Mouse (Mus musculus): ENCODE data around the gene Sh3d21. TPM values are rescaled to one million over a fixed set of nuclear protein-coding genes. Genes with fewer than 3 reads are reported as not detected.

Gene Sh3d21
- 0.81 and 0.86 TPM in 2 replicates for total RNA-seq (2017)

DNA sequence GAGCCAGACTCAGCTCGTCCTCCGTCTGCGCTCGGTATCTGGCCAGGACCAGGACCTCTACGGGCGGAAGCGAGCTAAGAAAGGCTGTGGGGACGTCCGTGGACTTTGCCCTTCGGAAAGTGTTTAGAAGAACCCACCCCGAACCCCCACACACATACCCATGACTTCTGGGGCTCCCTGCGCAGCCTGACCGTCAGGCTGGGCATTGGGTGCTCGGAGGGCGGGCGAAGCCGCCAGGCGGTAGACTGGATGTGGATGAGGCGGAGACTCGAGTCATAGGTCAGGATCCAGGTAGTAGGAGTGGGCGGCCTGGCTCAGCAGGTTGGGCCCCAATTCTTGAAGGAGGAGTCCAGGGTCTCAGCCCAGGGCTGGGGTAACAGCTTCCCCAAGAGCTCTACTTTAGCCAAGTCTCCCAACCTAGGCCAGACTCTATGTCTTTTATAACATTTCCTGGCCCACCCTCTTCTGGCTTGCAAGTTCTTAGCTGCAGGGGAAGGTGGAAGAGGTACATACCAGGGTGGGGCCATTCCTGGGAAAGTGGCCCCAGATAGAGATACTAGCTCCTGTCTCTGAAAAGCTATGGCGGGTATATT, at the start of gene Sh3d21:
Gene Sh3d21, minus strand, starts transcription at position 425 of the 593 bp plus-strand sequence.
- no peak for ATAC-seq (ENCODE audit: extremely low read depth, insufficient number of reproducible peaks, low FRiP score, poor library complexity, severe bottlenecking)

DNA sequence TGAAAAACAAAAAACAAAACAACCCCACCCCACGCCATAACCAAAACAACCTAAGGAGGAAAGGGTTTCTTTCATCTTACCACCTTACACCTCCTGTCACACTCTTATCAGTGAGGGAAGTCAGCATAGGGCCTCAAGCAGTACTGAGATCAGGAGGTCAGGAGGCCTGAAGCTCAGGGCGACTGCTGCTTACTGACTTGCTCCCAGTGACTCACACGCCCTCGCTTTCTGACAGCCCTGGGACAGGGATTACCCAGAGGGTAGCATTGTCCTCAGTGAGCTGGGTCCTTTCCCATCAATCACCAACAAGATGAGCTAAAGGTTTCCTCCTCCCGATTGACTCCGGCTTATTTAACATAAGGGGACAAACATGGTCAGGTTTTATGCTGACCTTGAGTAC, 43.8 kb upstream of the Sh3d21 start:
- ATAC-seq (ENCODE audit: extremely low read depth, insufficient number of reproducible peaks, low FRiP score, poor library complexity, severe bottlenecking): no peak

GRCm38 (mm10) chr4:126205386-126205785, 42.1 kb upstream of the Sh3d21 start:
- ATAC-seq (ENCODE audit: extremely low read depth, insufficient number of reproducible peaks, low FRiP score, poor library complexity, severe bottlenecking): no peak

GRCm38 (mm10) chr4:126204661-126205230, 41.5 kb upstream of the Sh3d21 start:
- ATAC-seq (ENCODE audit: extremely low read depth, insufficient number of reproducible peaks, low FRiP score, poor library complexity, severe bottlenecking): no peak

DNA sequence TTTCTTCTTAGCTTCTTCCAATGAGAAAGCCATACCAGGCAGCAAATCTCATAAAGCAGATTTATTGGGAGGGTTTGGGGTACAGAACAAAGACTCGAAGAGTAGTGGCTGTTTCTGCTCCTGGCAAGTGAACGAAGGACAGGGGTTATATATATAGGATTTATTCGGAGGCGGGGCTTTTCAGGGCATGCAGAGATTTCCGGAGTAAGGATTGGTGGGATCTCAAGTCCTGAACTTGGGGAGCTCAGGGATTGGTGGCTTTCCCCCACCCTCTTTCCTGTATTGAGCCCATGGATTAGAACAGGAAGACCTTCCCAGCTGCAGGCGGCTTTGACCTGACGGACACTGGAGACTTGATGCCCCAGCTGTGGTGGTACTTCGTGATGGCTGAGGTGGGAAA, 40.7 kb upstream of the Sh3d21 start:
- ATAC-seq (ENCODE audit: extremely low read depth, insufficient number of reproducible peaks, low FRiP score, poor library complexity, severe bottlenecking): no peak

DNA sequence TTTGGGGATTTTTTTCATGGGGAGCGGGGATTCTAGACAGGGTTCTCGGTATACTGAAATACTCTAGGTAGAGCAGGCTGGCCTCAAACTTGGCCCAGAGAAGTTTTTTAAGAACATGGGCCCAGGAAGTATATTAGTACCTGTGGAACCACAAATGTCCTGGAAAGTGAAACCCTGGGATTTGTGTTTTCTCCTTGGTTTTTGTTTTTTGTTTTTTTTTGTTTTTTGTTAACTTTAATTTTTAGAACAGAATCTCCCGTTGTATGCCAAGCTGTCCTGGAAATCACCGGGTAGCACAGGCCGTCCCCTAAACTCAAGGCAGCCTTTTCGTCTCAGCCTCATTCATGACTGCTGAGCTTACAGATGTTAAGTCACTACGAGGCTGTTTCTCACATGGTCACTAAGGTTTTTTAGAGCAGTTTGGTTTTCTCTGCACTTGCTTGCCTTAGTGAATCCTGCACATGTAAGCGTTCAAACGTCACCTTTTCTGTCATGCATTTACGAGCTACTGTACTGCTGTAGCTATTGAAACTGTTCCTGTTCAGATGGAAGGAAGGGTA, 40.1 kb upstream of the Sh3d21 start:
- ATAC-seq (ENCODE audit: extremely low read depth, insufficient number of reproducible peaks, low FRiP score, poor library complexity, severe bottlenecking): no peak

DNA sequence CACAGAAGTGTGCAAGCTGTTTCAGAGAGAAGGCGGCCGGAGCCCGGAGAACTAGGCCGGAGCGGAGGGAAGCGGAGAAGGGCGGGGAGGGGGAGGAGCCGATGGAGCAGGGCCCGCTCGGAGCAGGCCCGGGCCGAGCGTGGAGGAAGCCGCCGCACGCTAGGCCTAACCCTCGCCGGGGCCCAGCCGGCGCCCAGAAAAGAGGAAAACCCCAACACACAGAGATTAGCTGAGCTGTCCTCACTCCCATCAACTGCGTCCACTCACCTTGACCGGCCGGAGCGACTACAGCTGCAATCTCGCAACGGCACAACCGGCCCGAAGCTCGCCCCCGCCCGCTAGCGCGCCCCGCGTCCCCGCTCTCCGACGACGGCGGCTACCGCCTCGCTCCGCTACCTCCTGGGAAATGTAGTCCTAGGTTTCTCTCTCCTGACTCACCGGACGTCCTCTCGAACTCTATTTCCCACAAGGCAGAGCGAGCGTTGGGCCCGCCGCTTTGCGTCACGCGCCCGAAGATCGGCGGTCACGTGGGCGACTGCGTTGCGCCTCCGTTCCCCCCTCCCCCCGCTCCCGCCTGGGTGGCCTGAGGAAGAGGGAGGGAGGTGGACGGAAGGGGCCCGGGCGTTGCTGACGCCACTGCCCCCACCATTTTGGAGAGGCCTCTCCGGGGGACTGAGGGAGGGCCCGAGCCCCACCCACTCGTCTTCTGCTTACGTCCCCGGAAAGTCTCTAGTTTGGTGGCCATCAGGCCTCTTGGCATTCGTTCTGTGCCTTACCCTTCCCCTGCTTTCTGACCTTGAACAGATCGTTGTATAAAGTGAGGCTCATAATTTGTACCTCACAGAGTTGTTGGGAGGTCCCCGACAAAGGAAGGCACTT, 39.3 kb upstream of the Sh3d21 start, which contains the start of gene Thrap3:
Gene Thrap3, minus strand, starts transcription at position 458 of the 879 bp plus-strand sequence.
- ATAC-seq (ENCODE audit: extremely low read depth, insufficient number of reproducible peaks, low FRiP score, poor library complexity, severe bottlenecking): peak; percentile 86

- ATAC-seq (ENCODE audit: extremely low read depth, insufficient number of reproducible peaks, low FRiP score, poor library complexity, severe bottlenecking): no peak
These were observed 38.4 kb upstream of the Sh3d21 start for GRCm38 (mm10) chr4:126201514-126202302.

DNA sequence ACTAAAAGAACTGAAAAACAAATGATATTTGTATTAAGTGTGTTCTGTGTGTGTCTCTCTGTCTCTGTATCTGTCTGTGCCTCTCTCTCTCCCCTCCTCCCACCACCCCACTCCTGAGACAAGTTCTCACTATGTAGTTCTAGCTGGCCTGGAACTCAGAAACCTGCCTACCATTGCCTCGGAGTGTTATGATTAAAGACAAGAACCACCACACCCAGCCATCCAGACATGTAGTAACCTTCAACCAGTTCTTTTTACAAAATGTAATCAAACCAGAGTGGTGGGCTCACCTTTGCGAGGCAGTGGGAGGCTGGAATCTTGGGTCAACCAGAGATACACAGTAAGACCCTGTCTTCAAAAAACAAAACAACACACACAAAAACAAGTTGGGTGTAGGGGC, 37.4 kb upstream of the Sh3d21 start:
- ATAC-seq (ENCODE audit: extremely low read depth, insufficient number of reproducible peaks, low FRiP score, poor library complexity, severe bottlenecking): no peak

DNA sequence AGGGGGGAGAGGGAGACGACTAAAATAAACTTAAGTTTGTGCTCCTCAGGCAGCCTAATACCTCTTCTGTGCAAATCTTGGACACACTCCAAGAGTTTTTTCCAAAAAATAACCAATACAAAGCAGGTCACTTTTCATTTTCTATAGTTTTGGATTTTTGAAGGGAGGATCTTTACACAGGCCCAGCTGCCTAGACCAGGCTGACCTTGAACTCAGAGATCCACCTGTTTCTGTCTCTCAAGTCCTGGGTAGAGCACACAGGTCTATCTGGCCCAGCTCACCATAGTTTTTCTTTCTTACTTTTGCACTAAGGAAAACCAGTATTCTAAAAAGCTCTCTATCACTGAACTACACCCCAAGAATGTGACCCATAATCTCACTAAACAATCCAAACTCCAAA, 36.7 kb upstream of the Sh3d21 start:
- no peak for ATAC-seq (ENCODE audit: extremely low read depth, insufficient number of reproducible peaks, low FRiP score, poor library complexity, severe bottlenecking)

- no peak for ATAC-seq (ENCODE audit: extremely low read depth, insufficient number of reproducible peaks, low FRiP score, poor library complexity, severe bottlenecking)
These were observed 36.3 kb upstream of the Sh3d21 start for GRCm38 (mm10) chr4:126199556-126199955.

DNA sequence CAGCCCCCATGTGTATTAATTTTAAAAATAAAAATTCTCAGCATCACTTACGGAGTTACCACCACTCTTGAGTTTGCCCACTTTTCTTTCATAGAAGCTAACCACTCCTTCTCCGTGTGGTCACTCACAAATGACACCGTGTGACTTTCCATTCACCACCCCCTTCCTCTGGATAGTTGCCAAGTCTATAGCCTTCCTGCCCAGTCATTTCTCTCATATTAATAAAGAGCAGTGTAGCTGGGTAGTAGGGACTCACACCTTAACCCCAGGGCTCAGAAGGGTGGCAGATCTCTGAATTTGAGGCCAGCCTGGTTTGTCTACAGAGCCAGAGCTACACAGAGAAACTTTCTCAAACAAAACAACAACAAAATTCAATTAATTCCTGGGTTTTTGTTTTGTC, 34.2 kb upstream of the Sh3d21 start:
- ATAC-seq (ENCODE audit: extremely low read depth, insufficient number of reproducible peaks, low FRiP score, poor library complexity, severe bottlenecking): no peak

GRCm38 (mm10) chr4:126194916-126195315, 31.6 kb upstream of the Sh3d21 start:
- no peak for ATAC-seq (ENCODE audit: extremely low read depth, insufficient number of reproducible peaks, low FRiP score, poor library complexity, severe bottlenecking)

DNA sequence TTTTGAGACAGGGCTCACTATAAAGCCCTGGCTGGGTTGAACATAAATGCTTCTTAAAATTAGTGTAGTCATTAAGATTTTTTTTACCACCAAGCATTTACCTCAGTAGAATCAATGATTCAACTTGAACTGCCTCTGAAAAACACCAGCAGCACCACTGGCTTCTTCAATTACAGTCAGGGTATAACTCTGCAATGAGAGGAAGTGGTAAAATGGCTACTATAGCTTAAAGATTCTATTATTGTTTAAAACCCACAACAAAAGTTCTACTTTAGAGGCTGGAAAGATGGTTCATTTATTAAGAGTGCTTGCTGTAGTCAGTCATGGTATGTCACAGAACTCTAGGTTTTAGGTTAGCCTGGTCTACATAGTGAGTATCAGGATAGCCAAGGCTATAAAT, 30.9 kb upstream of the Sh3d21 start:
- no peak for ATAC-seq (ENCODE audit: extremely low read depth, insufficient number of reproducible peaks, low FRiP score, poor library complexity, severe bottlenecking)

- ATAC-seq (ENCODE audit: extremely low read depth, insufficient number of reproducible peaks, low FRiP score, poor library complexity, severe bottlenecking): no peak
These were observed 27.3 kb upstream of the Sh3d21 start for GRCm38 (mm10) chr4:126190636-126191035.

DNA sequence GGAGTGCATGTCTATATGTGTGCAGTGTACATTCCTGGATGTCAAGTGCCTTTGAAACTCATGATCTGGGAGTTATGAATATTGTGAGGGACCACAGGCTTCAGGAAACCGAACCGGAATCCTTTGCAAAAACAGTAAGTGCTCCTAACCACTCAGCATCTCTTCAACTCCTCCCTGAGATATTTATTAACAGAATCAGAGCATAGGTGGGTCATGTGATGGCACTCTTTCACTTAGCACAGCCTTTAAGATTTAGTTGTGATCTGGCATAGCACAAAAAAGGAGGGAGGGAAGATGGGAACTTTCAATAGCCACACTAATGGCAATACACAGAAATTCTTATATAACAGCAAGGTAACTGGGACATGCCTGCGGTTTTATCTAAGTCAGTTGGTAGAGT, 23.8 kb upstream of the Sh3d21 start:
- ATAC-seq (ENCODE audit: extremely low read depth, insufficient number of reproducible peaks, low FRiP score, poor library complexity, severe bottlenecking): no peak

DNA sequence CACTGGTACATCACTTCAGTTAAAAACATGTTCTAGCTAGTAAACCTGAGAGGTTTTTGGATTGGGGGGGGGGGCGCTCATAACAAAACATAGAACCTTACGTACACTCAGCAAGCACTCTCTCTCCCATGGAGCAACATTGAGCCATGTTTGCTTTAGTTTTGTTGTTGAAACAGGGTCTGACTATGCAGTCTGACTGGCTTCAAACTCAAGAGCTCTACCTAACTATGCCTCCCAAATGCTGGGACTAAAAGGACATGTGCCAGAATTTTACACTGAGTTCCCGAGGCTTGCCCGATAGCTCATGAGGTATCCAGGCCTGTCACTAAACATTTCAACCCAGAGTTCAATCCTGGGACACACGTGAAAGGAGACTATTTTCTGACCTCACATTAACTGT, 19.7 kb upstream of the Sh3d21 start:
- no peak for ATAC-seq (ENCODE audit: extremely low read depth, insufficient number of reproducible peaks, low FRiP score, poor library complexity, severe bottlenecking)

GRCm38 (mm10) chr4:126181170-126181957, 18.1 kb upstream of the Sh3d21 start:
- peak; percentile 71; the same call in 1 of the 2 replicates for ATAC-seq (ENCODE audit: extremely low read depth, insufficient number of reproducible peaks, low FRiP score, poor library complexity, severe bottlenecking)
